Mouse (Mus musculus): ENCODE measurements around the gene Ccdc78. TPM values are rescaled to one million over a fixed set of nuclear protein-coding genes. Genes with fewer than 3 reads are reported as not detected.
"Not testable (repeated sequence)": the region's sequence is repeated elsewhere in the genome, so short reads cannot be mapped to it uniquely, and the experiment has no call there.

Gene Ccdc78
- polyA plus RNA-seq, 1 experiment from 2014 or later = 0.28 TPM

DNA sequence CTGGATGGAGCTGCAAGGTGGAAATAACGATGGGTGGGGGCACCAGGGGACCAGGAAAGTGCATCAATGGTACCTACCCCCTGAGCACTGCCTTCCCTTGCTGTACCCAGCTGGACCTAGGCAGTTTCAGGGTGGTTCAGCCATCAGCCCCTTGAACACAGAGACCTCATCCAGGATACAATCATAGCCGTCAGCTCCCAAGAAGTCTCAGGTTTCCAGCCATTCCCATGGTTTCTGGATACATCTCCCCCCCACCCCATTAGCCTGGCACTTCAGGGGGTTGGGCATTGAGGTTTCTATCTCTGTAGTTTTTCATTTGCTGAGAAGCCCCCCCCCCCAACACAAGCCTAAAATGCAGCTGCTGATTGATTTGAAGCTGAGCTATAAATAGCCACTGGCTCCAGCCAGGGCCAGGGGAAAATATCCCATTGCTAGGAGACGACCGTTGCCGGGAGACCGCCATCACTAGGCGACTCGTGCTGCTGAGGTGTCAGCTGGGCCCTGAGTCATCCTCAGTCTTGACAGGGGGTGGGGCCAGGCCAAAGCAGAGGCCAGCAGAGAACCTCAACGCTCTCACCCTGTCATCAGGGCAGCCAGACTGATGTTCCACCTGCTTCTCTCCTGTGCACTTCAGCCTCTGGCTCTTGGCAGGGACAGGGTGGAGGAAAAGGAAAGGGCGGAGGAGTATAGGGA is 16.6 kb downstream of the Ccdc78 start:
- WGBS = 6% methylated on average over 10 of the region's 10 CpGs
- Histone ChIP-seq H3K9me3 (ENCODE audit: control insufficient read depth, low read length) (no peaks in the 10 kb centered on the region), H3K4me2 (ENCODE audit: low read length) (peak overlapping the region; percentile 25), H3K36me3 (ENCODE audit: control insufficient read depth, insufficient read depth, low read length) (no peaks in the 10 kb centered on the region), H3K4me3 (ENCODE audit: low read length) (no peak overlapping the region), H3K9ac (ENCODE audit: low read depth, low read length) (peak overlapping the region; percentile 56), H3K27me3 (replicated peaks; ENCODE audit: control insufficient read depth, insufficient read depth, low read length) (no peaks in the 10 kb centered on the region), H3K27ac (ENCODE audit: low read depth, low read length) (peak overlapping the region; percentile 77), H3K4me1 (ENCODE audit: control insufficient read depth, insufficient read depth, low read depth, low read length) (peaks cover 17% of the 10 kb centered on the region)
- peak; percentile 93 for ATAC-seq

DNA sequence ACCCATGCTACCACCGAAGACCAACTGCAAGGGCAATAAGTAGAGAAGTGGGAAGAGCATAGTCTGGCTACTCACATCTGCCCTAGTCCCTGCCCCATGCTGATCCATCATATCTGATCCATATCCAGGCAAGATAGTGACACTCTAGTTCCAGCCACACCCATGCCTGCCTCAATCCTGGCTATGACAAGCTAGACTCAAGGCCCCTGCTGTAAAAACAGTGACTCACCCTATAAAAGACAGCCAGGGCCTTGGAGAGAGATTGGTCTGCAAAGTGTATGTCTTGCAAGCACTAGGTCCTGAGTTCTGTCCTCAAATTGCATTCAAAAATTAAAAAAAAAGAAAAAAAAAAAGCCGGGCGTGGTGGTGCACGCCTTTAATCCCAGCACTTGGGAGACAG is 20.1 kb downstream of the Ccdc78 start:
- H3K9ac ChIP-seq (ENCODE audit: low read depth, low read length) = no peak overlapping the region
- H3K36me3 ChIP-seq (ENCODE audit: control insufficient read depth, insufficient read depth, low read length) = no peaks in the 10 kb centered on the region
- ATAC-seq = no peak
- no peak overlapping the region for H3K27ac ChIP-seq (ENCODE audit: low read depth, low read length)
- H3K27me3 ChIP-seq (replicated peaks; ENCODE audit: control insufficient read depth, insufficient read depth, low read length) = no peaks in the 10 kb centered on the region
- 88% methylated on average over 4 of the region's 4 CpGs for WGBS
- no peak overlapping the region for H3K4me2 ChIP-seq (ENCODE audit: low read length)
- no peak overlapping the region for H3K4me3 ChIP-seq (ENCODE audit: low read length)
- no peaks in the 10 kb centered on the region for H3K9me3 ChIP-seq (ENCODE audit: control insufficient read depth, low read length)
- H3K4me1 ChIP-seq (ENCODE audit: control insufficient read depth, insufficient read depth, low read depth, low read length) = peaks cover 36% of the 10 kb centered on the region

DNA sequence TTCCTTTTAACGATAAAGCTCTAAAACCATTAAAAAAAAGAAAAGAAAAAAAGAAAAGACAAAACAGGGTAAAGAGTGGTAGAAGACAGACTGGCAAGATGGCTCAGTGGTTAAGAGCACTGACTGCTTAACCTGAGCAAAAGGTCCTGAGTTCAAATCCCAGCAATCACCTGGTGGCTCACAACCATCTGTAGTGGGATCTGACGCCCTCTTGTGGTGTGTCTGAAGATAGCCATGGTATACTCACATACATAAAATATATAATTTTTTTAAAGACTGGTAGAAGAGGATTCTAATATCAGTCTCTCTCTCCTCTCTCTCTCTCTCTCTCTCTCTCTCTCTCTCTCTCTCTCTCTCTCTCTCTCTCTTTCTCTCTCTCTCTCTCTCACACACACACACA is 21.1 kb downstream of the Ccdc78 start:
- not testable (repeated sequence) for H3K27me3 ChIP-seq (replicated peaks; ENCODE audit: control insufficient read depth, insufficient read depth, low read length); H3K9ac ChIP-seq (ENCODE audit: low read depth, low read length); H3K9me3 ChIP-seq (ENCODE audit: control insufficient read depth, low read length); H3K4me3 ChIP-seq (ENCODE audit: low read length); ATAC-seq; H3K27ac ChIP-seq (ENCODE audit: low read depth, low read length); H3K4me2 ChIP-seq (ENCODE audit: low read length); H3K36me3 ChIP-seq (ENCODE audit: control insufficient read depth, insufficient read depth, low read length)
- H3K4me1 ChIP-seq (ENCODE audit: control insufficient read depth, insufficient read depth, low read depth, low read length) = peaks cover 37% of the 10 kb centered on the region
- WGBS = 46% methylated on average over 2 of the region's 2 CpGs

DNA sequence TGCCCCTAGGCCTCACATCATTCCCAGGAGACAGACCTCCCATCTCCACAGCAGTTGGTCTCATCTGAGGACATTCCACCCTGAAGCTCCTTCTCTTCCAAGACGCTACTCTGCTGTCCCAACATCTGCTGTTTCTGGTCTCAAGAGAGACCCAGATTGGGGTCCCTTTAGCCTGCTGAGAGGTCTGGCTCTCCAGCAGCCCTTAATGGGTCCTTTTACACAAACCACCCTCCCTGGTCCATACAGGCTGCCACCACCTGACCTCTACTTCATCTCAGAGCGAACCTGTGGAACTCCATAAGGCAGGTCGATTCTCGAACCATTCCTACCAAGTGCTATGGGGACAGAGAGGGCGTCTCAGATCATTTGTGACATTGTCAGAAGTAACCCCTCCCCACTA is 21.6 kb downstream of the Ccdc78 start:
- no peaks in the 10 kb centered on the region for H3K27me3 ChIP-seq (replicated peaks; ENCODE audit: control insufficient read depth, insufficient read depth, low read length)
- H3K4me1 ChIP-seq (ENCODE audit: control insufficient read depth, insufficient read depth, low read depth, low read length) = peaks cover 37% of the 10 kb centered on the region
- H3K9ac ChIP-seq (ENCODE audit: low read depth, low read length) = peak overlapping the region; percentile 90
- peak; percentile 12; the same call in 1 of the 2 replicates for ATAC-seq
- H3K36me3 ChIP-seq (ENCODE audit: control insufficient read depth, insufficient read depth, low read length) = no peaks in the 10 kb centered on the region
- no peaks in the 10 kb centered on the region for H3K9me3 ChIP-seq (ENCODE audit: control insufficient read depth, low read length)
- WGBS = 19% methylated on average over 5 of the region's 5 CpGs
- peak overlapping the region; percentile 81 for H3K4me3 ChIP-seq (ENCODE audit: low read length)
- peak overlapping the region; percentile 97 for H3K27ac ChIP-seq (ENCODE audit: low read depth, low read length)
- H3K4me2 ChIP-seq (ENCODE audit: low read length) = peak overlapping the region; percentile 82

DNA sequence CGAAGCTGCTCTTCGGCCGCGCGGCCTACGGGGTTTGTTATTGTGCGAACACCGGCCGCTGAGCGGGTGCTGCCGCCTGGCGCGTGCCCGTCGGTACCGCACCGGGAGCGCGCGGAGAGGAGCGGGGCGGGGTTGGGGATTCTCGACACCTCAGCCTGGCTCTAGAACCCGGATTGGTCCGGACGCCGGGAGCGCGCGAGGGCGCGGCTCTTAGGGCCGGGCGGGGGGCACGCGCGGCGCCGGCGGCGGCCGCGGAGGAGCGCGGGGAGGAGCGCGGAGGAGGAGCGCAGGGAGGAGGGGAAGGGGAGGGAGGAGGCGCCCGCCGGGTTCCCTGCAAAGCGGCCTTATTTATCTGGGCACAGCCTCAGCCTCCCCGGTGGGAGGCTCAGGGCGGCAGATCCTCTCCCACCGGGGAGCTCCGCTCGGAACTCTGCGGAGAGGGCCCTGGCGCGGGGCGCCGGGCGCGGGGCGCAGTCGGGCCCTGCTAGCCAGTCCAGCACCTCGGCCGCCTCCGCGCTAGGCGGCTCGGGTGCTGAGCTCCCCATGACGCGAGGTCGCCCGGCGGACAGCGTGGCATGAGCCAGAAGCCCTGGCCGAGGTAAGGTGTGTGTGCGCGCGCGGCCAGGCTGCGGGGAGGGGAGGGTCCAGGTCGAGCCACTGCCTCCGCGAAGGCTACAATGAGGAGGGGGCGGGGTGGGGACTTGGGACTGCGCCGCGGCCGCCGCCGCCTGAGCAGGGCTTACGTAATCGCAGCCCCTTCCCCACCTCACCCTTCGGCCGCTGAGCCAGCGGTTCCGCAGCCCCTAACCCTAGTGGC is 22.6 kb downstream of the Ccdc78 start, which contains the start of gene Fbxl16:
Gene Fbxl16, plus strand, starts transcription at position 297 of the 817 bp plus-strand sequence.
- Histone ChIP-seq H3K9ac (ENCODE audit: low read depth, low read length) (peak within 1 kb of the TSS; percentile 90), H3K27me3 (replicated peaks; ENCODE audit: control insufficient read depth, insufficient read depth, low read length) (no peaks in the 10 kb centered on the region), H3K4me3 (ENCODE audit: low read length) (peak within 1 kb of the TSS; percentile 81), H3K36me3 (ENCODE audit: control insufficient read depth, insufficient read depth, low read length) (no peaks in the 10 kb centered on the region), H3K27ac (ENCODE audit: low read depth, low read length) (peak within 1 kb of the TSS; percentile 97), H3K4me2 (ENCODE audit: low read length) (peak within 1 kb of the TSS; percentile 82), H3K9me3 (ENCODE audit: control insufficient read depth, low read length) (no peaks in the 10 kb centered on the region), H3K4me1 (ENCODE audit: control insufficient read depth, insufficient read depth, low read depth, low read length) (peaks cover 39% of the 10 kb centered on the region)
- under 1% methylated on average over 80 of the region's 100 CpGs for WGBS
- ATAC-seq = peak; percentile 90

DNA sequence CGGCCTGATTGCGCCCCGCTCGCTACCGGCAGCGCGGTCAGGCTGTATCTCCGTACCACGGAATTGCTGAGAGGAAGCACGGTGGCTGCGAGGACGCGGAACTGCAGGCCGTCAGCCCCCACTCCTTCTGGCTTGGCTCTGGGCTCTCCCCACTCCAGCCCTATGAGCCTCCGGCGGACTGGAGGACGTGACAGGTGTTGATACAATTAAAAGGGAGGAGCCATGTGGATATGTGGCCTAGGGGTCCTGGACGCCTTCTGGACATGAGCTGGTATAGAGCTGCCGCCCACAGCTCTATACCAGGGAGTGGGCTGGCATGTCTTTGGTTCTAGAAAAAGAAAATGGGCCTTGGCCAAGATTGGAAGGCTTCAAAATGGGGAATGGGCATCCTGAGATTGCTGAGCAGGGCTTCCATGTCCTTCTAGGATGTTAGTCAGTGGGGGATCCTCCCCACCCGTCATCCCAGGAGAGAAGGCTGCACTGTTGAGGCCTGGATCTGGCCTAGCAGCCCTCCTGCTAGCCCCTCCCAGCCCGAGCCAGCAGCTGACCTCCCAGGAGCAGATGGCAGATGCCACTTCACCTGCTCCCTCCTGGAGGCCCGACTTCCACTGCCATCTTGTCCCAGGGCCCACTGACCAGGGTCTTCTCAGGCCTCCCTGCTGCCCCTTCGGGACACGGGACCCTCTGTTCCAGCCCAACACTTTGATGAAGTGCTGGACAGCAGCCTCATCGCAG is 23.4 kb downstream of the Ccdc78 start:
- Histone ChIP-seq H3K27me3 (replicated peaks; ENCODE audit: control insufficient read depth, insufficient read depth, low read length) (no peaks in the 10 kb centered on the region), H3K4me3 (ENCODE audit: low read length) (peak overlapping the region; percentile 81), H3K9me3 (ENCODE audit: control insufficient read depth, low read length) (no peaks in the 10 kb centered on the region), H3K36me3 (ENCODE audit: control insufficient read depth, insufficient read depth, low read length) (no peaks in the 10 kb centered on the region), H3K9ac (ENCODE audit: low read depth, low read length) (peak overlapping the region; percentile 90), H3K27ac (ENCODE audit: low read depth, low read length) (peak overlapping the region; percentile 97), H3K4me2 (ENCODE audit: low read length) (peak overlapping the region; percentile 82), H3K4me1 (ENCODE audit: control insufficient read depth, insufficient read depth, low read depth, low read length) (peaks cover 39% of the 10 kb centered on the region)
- ATAC-seq = peak; percentile 40
- 5% methylated on average over 25 of the region's 25 CpGs for WGBS

DNA sequence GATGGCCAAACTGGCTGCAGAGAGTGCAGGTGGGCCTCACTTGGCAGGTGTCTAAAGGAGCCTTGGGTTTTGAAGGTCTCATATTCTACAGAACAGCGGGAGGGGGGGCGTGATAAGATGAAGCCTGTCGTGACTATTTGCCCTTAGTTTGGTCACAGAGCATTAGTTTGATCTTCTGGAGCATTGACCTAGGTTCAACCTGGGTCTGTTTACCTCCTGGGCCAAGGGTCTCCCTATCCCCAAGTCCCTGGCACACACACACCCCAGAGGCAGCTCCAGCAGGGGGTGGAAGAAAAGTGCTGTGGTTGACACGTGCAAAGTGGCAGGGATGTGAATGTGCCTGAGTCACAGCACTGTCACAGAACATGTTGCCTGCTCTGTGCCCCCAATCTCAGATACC is 24.5 kb downstream of the Ccdc78 start:
- 74% methylated on average over 4 of the region's 4 CpGs for whole genome bisulfite sequencing
- H3K4me3 ChIP-seq (ENCODE audit: low read length) = no peak overlapping the region; the same call in 1 of the 2 replicates
- H3K9me3 ChIP-seq (ENCODE audit: control insufficient read depth, low read length) = no peaks in the 10 kb centered on the region
- peak overlapping the region; percentile 82 for H3K4me2 ChIP-seq (ENCODE audit: low read length)
- no peaks in the 10 kb centered on the region for H3K27me3 ChIP-seq (replicated peaks; ENCODE audit: control insufficient read depth, insufficient read depth, low read length)
- peak overlapping the region; percentile 90; the same call in 1 of the 2 replicates for H3K9ac ChIP-seq (ENCODE audit: low read depth, low read length)
- ATAC-seq = no peak
- peaks cover 39% of the 10 kb centered on the region for H3K4me1 ChIP-seq (ENCODE audit: control insufficient read depth, insufficient read depth, low read depth, low read length)
- no peaks in the 10 kb centered on the region for H3K36me3 ChIP-seq (ENCODE audit: control insufficient read depth, insufficient read depth, low read length)
- no peak overlapping the region for H3K27ac ChIP-seq (ENCODE audit: low read depth, low read length)

DNA sequence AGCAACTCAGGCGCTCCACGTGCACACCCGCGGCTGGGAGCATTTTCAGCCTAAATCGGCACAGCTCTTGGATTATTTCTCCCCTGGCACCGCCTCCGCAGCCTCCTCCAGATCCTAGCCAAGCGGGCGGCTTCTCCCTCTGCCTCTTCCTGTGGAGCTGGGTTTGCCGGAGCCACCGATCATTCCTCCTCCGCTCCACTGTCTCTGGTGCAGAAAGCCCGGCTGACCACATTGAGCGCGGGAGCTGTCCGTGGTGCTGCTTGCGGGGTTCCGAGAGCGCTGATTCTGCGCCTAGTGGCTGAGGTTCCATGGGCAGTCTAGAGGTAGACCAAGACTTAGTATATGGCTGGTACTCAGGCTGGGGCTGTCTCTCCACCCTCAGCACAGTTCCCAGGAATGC is 27.1 kb downstream of the Ccdc78 start:
- Histone ChIP-seq H3K4me2 (ENCODE audit: low read length) (peak overlapping the region; percentile 47), H3K9ac (ENCODE audit: low read depth, low read length) (peak overlapping the region; percentile 33), H3K4me1 (ENCODE audit: control insufficient read depth, insufficient read depth, low read depth, low read length) (peaks cover 34% of the 10 kb centered on the region), H3K36me3 (ENCODE audit: control insufficient read depth, insufficient read depth, low read length) (peaks cover 14% of the 10 kb centered on the region), H3K4me3 (ENCODE audit: low read length) (peak overlapping the region; percentile 21; the same call in 1 of the 2 replicates), H3K27me3 (replicated peaks; ENCODE audit: control insufficient read depth, insufficient read depth, low read length) (no peaks in the 10 kb centered on the region), H3K9me3 (ENCODE audit: control insufficient read depth, low read length) (no peaks in the 10 kb centered on the region), H3K27ac (ENCODE audit: low read depth, low read length) (no peak overlapping the region; the same call in 1 of the 2 replicates)
- no peak for ATAC-seq
- WGBS = 1% methylated on average over 20 of the region's 20 CpGs
